Mouse (Mus musculus) hindbrain, postnatal 0 days (tissue): ENCODE data around the gene Gda. TPM values are rescaled to one million over a fixed set of nuclear protein-coding genes. Genes with fewer than 3 reads are reported as not detected.
A peak's percentile ranks its signal among the peaks of the same experiment; 100 is the strongest.

Experiments used
- ATAC-seq: fragments of 200-750 bp; cut with Nextera tagmentation; 2 replicates; pipeline ENCODE4 v1.8.0; 2017; ENCODE audit warnings: mild to moderate bottlenecking, moderate TSS enrichment, moderate library complexity
- DNase-seq: peaks from one replicate; pipeline ENCODE4 v3.0.0-alpha.2; 2015; ENCODE audit warnings: low spot score
- H3K27ac ChIP-seq: fragments of 300-500 bp; sonication (generic); 2 replicates; pipeline ENCODE4 v1.5.1; 2014; ENCODE audit warnings: mild to moderate bottlenecking
- H3K27me3 ChIP-seq: fragments of 300-500 bp; sonication (generic); 2 replicates; pipeline ENCODE4 v1.6.1; 2014; ENCODE audit warnings: low read length, mixed read lengths; ENCODE audit not compliant: insufficient read depth
- H3K36me3 ChIP-seq: fragments of 300-500 bp; sonication (generic); 2 replicates; pipeline ENCODE4 v1.6.1; 2014; ENCODE audit warnings: low read length, mixed read lengths; ENCODE audit not compliant: insufficient read depth
- H3K4me1 ChIP-seq: fragments of 300-500 bp; sonication (generic); 2 replicates; pipeline ENCODE4 v1.6.1; 2014; ENCODE audit warnings: antibody characterized with exemption, low read length, mixed read lengths; ENCODE audit not compliant: insufficient read depth
- H3K4me2 ChIP-seq: fragments of 300-500 bp; sonication (generic); 2 replicates; pipeline ENCODE4 v1.6.1; 2014; ENCODE audit warnings: low read depth, mild to moderate bottlenecking, low read length, moderate library complexity, mixed read lengths
- H3K4me3 ChIP-seq: fragments of 300-500 bp; sonication (generic); 2 replicates; pipeline ENCODE4 v1.5.1; 2014; ENCODE audit warnings: low read length
- H3K9ac ChIP-seq: fragments of 300-500 bp; sonication (generic); replicated peaks from 2 replicates; pipeline ENCODE4 v1.6.1; 2014; ENCODE audit warnings: mild to moderate bottlenecking, low read length, moderate library complexity, mixed read lengths
- H3K9me3 ChIP-seq: fragments of 300-500 bp; sonication (generic); 2 replicates; pipeline ENCODE4 v1.6.1; 2016; ENCODE audit warnings: low read length, mixed read lengths
- CTCF ChIP-seq: IDR thresholded peaks from 2 replicates; pipeline ENCODE4 v1.5.1; 2016; ENCODE audit warnings: antibody characterized with exemption, control low read depth, low read depth
- WGBS: fragments of 180-500 bp; shearing (Covaris S2); extraction: QIAGEN DNeasy Blood & Tissue Kit; methylation state at CpG from one replicate; pipeline ENCODE4 v1.1.7; 2014; 5-methylcytosine and 5-hydroxymethylcytosine counted together
- polyA plus RNA-seq: library from polyadenylated mRNA; unstranded; fragments of >200 nt; fragmentation: Nextera tagmentation; extraction: Ambion mirVana; gene quantifications from 2 replicates; pipeline ENCODE4 v1.2.1, GENCODE M21; 2015
- total RNA-seq: library from RNA; depleted of rRNA; stranded (reverse); fragments of >200 nt; gene quantifications from 2 replicates; pipeline ENCODE4 v1.2.3, GENCODE M21; 2014

Gda gene
- total and polyA plus RNA-seq, 2 experiments from 2014 or later, result 0.64 to 2.7 TPM

DNA sequence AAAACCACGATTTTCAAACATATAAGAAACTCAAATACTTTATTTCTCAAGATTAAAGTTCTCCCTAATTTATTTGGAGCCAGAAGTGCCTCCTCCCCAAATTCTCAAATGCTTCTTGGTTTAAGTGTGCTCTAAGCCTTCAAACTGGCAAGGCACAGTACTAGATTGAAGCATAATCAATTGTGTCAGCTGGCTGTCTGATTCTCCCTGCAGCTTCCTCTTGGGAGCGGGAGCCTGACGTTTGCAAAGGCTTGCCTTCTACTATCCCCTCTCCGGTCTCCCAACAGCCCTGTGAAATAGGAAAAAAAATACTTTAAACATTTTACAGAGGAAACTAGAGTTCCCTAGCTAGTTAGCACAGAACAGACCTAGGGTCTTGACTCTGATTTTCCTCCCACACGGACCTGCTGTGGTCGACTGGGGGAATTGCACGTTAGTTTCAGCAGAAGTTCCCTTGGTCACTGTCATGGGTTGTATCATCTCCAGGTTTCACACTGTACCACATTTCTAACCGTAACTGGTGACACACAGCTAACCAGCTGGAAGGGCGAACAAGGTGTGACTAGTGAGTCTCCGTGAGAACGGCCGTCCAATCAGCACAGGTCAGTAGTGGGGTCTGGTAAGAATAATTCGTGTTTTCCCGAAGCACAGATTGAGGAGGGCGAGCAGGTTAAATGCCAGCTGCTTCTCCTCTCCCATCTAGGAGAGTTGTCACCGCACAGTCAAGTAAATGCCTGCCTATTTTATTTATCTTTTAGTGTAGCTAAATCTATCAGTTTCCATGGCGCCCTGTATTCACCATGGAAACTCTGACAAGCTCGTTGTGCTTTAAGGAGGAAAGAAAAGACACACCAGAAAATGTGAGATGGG lies 6.2 kb upstream of the Gda start:
- H3K27me3 ChIP-seq, result no peaks in the 10 kb centered on the region
- peak; percentile 23 for DNase-seq
- H3K27ac ChIP-seq, result peak overlapping the region; percentile 11; the same call in 1 of the 2 replicates
- ATAC-seq, result peak; percentile 80
- H3K9ac ChIP-seq, result no peak overlapping the region
- WGBS, result 56% methylated on average over 18 of the region's 18 CpGs
- no peaks in the 10 kb centered on the region for H3K4me1 ChIP-seq
- TF ChIP-seq CTCF, result peak; percentile 29; the same call in 1 of the 2 replicates
- H3K4me2 ChIP-seq, result no peak overlapping the region
- H3K9me3 ChIP-seq, result no peaks in the 10 kb centered on the region
- no peak overlapping the region for H3K4me3 ChIP-seq
- no peaks in the 10 kb centered on the region for H3K36me3 ChIP-seq

GRCm38 (mm10) chr19:21478538-21478937 lies 5.3 kb upstream of the Gda start:
- no peak overlapping the region for H3K4me2 ChIP-seq
- no peak overlapping the region for H3K4me3 ChIP-seq
- no peaks in the 10 kb centered on the region for H3K9me3 ChIP-seq
- H3K9ac ChIP-seq, result no peak overlapping the region
- no peaks in the 10 kb centered on the region for H3K4me1 ChIP-seq
- no peaks in the 10 kb centered on the region for H3K27me3 ChIP-seq
- WGBS, result 57% methylated on average over 3 of the region's 3 CpGs
- TF ChIP-seq CTCF, result no peak
- DNase-seq, result no peak
- H3K36me3 ChIP-seq, result no peaks in the 10 kb centered on the region
- ATAC-seq, result no peak
- H3K27ac ChIP-seq, result no peak overlapping the region

GRCm38 (mm10) chr19:21477780-21478179 lies 4.5 kb upstream of the Gda start:
- Histone ChIP-seq H3K27me3 (0 out of 2 replicates have a peak, but pooled peaks cover under 1% of the 10 kb centered on the region), H3K36me3 (no peaks in the 10 kb centered on the region), H3K9me3 (no peaks in the 10 kb centered on the region), H3K4me1 (no peaks in the 10 kb centered on the region), H3K4me3 (no peak overlapping the region), H3K27ac (no peak overlapping the region), H3K4me2 (no peak overlapping the region), H3K9ac (no peak overlapping the region)
- TF ChIP-seq CTCF, result no peak
- no peak for DNase-seq
- WGBS, result 84% methylated on average over 2 of the region's 2 CpGs
- ATAC-seq, result no peak

DNA sequence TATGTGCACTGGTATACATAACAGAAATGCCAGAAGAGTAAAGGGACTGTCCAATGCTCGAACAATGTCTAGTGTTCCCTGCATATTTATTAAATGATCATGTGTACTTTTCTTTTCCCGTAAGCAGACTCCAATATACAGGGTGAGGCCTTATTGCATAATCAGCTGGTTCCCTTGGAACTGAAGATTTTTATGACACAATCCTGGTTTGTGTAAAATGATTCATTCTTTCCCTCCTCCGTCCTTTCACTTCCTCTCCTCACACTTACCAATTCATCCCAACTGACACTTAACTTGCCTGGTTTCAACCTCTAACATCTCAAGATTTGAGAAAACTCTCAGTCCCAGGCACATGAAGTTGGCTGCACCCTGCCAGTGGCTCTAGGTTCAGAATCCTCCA lies 3.5 kb upstream of the Gda start:
- Histone ChIP-seq H3K27me3 (0 out of 2 replicates have a peak, but pooled peaks cover 6% of the 10 kb centered on the region), H3K4me1 (0 out of 2 replicates have a peak, but pooled peaks cover 9% of the 10 kb centered on the region), H3K9me3 (no peaks in the 10 kb centered on the region), H3K4me2 (no peak overlapping the region), H3K27ac (no peak overlapping the region), H3K36me3 (no peaks in the 10 kb centered on the region), H3K4me3 (no peak overlapping the region), H3K9ac (no peak overlapping the region)
- ATAC-seq (no peak), DNase-seq (no peak)
- 82% methylated on average over 3 of the region's 3 CpGs for WGBS
- TF ChIP-seq CTCF, result no peak

- DNase-seq (peak; percentile 48), ATAC-seq (peak; percentile 79)
- WGBS, result 2% methylated on average over 44 of the region's 48 CpGs
- H3K27ac ChIP-seq, result no peak overlapping the region
- no peaks in the 10 kb centered on the region for H3K36me3 ChIP-seq
- 0 out of 2 replicates have a peak, but pooled peaks cover 6% of the 10 kb centered on the region for H3K27me3 ChIP-seq
- H3K9ac ChIP-seq, result 0 out of 2 replicates have a peak overlapping the region, but pooled peaks have one; percentile 30
- peak overlapping the region; percentile 81 for H3K4me2 ChIP-seq
- peaks cover 4% of the 10 kb centered on the region; the same call in 1 of the 2 replicates for H3K9me3 ChIP-seq
- peak overlapping the region; percentile 51 for H3K4me3 ChIP-seq
- peak; percentile 44 for TF ChIP-seq CTCF
- H3K4me1 ChIP-seq, result 0 out of 2 replicates have a peak, but pooled peaks cover 9% of the 10 kb centered on the region
Observed at GRCm38 (mm10) chr19:21472121-21472780, 994 bp downstream of the Gda start.

- no peak for ATAC-seq
- no peak for DNase-seq
- Histone ChIP-seq H3K27ac (no peak overlapping the region), H3K9ac (no peak overlapping the region), H3K36me3 (no peaks in the 10 kb centered on the region), H3K4me2 (no peak overlapping the region), H3K27me3 (no peaks in the 10 kb centered on the region), H3K4me3 (no peak overlapping the region), H3K4me1 (no peaks in the 10 kb centered on the region), H3K9me3 (no peaks in the 10 kb centered on the region)
- TF ChIP-seq CTCF, result no peak
- WGBS, result 87% methylated on average over 5 of the region's 5 CpGs
Observed at GRCm38 (mm10) chr19:21461221-21461960, 11.9 kb downstream of the Gda start.
